ENCODE assay signal across 9 mouse cellular contexts in genomic region chr11:70226602-70226890, GRCm38 (mm10). TPM values are rescaled to one million over a fixed set of nuclear protein-coding genes. Genes with fewer than 3 reads are reported as not detected.
A peak's percentile ranks its signal among the peaks of the same experiment; 100 is the strongest.
DNase-seq lines count a peak whose midpoint lies in the region; ATAC-seq lines count a peak whose summit lies in the region.
"Had no signal": no experiment of that assay in that cellular context is flagged by ENCODE, and none has a peak within 500 bp of the region (broad histone marks: within the 10 kb centered on the region; RNA-seq: fewer than 3 reads in every experiment).

No protein-coding gene starts in this region.

- H3K4me2 ChIP-seq in hindbrain, embryonic 16.5 days (ENCODE audit: low read length) = peak overlapping the region; percentile 62
- H3K4me2 ChIP-seq in lung, embryonic 16.5 days (ENCODE audit: low read depth, low read length) = peak overlapping the region; percentile 61

- H3K27me3 ChIP-seq in hindbrain, embryonic 16.5 days (replicated peaks; ENCODE audit: control insufficient read depth, insufficient read depth, low read length) = peaks cover 21% of the 10 kb centered on the region
- H3K27me3 ChIP-seq in lung, embryonic 16.5 days (ENCODE audit: control insufficient read depth, insufficient read depth, low read depth, low read length) = peaks cover 20% of the 10 kb centered on the region

- 12% methylated on average over 18 of the region's 18 CpGs for WGBS in hindbrain, embryonic 16.5 days
- 5% methylated on average over 18 of the region's 18 CpGs for WGBS in lung, embryonic 16.5 days

- ATAC-seq in cerebellum, adult (ENCODE audit: insufficient number of reproducible peaks, low FRiP score, low TSS enrichment) = no peak
- ATAC-seq in hindbrain, embryonic 16.5 days = no peak; the same call in 1 of the 2 replicates
- no peak for ATAC-seq in lung, embryonic 16.5 days (ENCODE audit: low read depth)

- H3K9ac ChIP-seq in hindbrain, embryonic 16.5 days (ENCODE audit: low read depth, low read length) = peak overlapping the region; percentile 55
- peak overlapping the region; percentile 27 for H3K9ac ChIP-seq in lung, embryonic 16.5 days (ENCODE audit: low read length)

- H3K4me1 ChIP-seq in hindbrain, embryonic 16.5 days (ENCODE audit: control insufficient read depth, insufficient read depth, low read depth, low read length) = peaks cover 31% of the 10 kb centered on the region
- H3K4me1 ChIP-seq in lung, embryonic 16.5 days (replicated peaks; ENCODE audit: control insufficient read depth, insufficient read depth, low read length) = peaks cover 32% of the 10 kb centered on the region

- DNase-seq in cerebellum, adult 18-20 months = peak; percentile 18 to 25
- peak; percentile 71 for DNase-seq in ES-CJ7 (ENCODE audit: low read depth, low spot score)
- no peak for DNase-seq in layer of hippocampus, postnatal 14 days (ENCODE audit: low spot score in 2 of 2)
- DNase-seq in B cell, adult 2 months = no peak
- DNase-seq in urinary bladder, postnatal 14 days (ENCODE audit: low spot score) = no peak

- no peak overlapping the region for H3K27ac ChIP-seq in hindbrain, embryonic 16.5 days (ENCODE audit: low read depth, low read length)
- H3K27ac ChIP-seq in lung, embryonic 16.5 days (ENCODE audit: low read length) = peak overlapping the region; percentile 60; the same call in 1 of the 2 replicates
- H3K27ac ChIP-seq: macrophage had no signal

- no peaks in the 10 kb centered on the region for H3K36me3 ChIP-seq in hindbrain, embryonic 16.5 days (ENCODE audit: control insufficient read depth, insufficient read depth, low read length)
- H3K36me3 ChIP-seq in lung, embryonic 16.5 days (ENCODE audit: control insufficient read depth, insufficient read depth, low read length) = no peaks in the 10 kb centered on the region

- peak overlapping the region; percentile 34 for H3K4me3 ChIP-seq in hindbrain, embryonic 16.5 days (ENCODE audit: low read length)
- peak overlapping the region; percentile 48 for H3K4me3 ChIP-seq in lung, embryonic 16.5 days (ENCODE audit: low read length)

- H3K9me3 ChIP-seq in hindbrain, embryonic 16.5 days (ENCODE audit: control insufficient read depth, low read length) = no peaks in the 10 kb centered on the region
- H3K9me3 ChIP-seq in lung, embryonic 16.5 days (ENCODE audit: control insufficient read depth, low read length) = no peaks in the 10 kb centered on the region

RNA-seq across cellular contexts. Expression of gene Bcl6b, which starts 3.1 kb away (rescaled TPM):
- polyA plus RNA-seq in hindbrain, embryonic 16.5 days (2015; fragmentation: Nextera tagmentation; extraction: Ambion mirVana) = 5.1 and 6.6 TPM in 2 replicates
- 36.2 and 37.1 TPM in 2 replicates for polyA plus RNA-seq in lung, embryonic 16.5 days (2015; fragmentation: Nextera tagmentation; extraction: Ambion mirVana)
- total RNA-seq in layer of hippocampus, postnatal 14 days (2021) = 1 to 10 TPM; 2.7 to 2.9 TPM
- polyA plus RNA-seq: macrophage had no signal

RNA-seq across cellular contexts. Expression of gene Slc16a13, which starts 5.7 kb away (rescaled TPM):
- polyA plus RNA-seq in hindbrain, embryonic 16.5 days (2015; fragmentation: Nextera tagmentation; extraction: Ambion mirVana) = 11.9 and 15.2 TPM in 2 replicates
- 6.0 and 6.9 TPM in 2 replicates for polyA plus RNA-seq in lung, embryonic 16.5 days (2015; fragmentation: Nextera tagmentation; extraction: Ambion mirVana)
- 10 to 100 TPM in 1 of 2 experiments, 1 to 10 TPM in 1; 9.3 to 12.6 TPM for total RNA-seq in layer of hippocampus, postnatal 14 days (2021)

RNA-seq across cellular contexts. Expression of gene 0610010K14Rik, which starts 11.2 kb away (rescaled TPM):
- polyA plus RNA-seq in hindbrain, embryonic 16.5 days (2015; fragmentation: Nextera tagmentation; extraction: Ambion mirVana) = 167 and 175 TPM in 2 replicates
- polyA plus RNA-seq in lung, embryonic 16.5 days (2015; fragmentation: Nextera tagmentation; extraction: Ambion mirVana) = 163 and 167 TPM in 2 replicates
- total RNA-seq in layer of hippocampus, postnatal 14 days (2021) = 10 to 100 TPM; 42.3 to 47.7 TPM

RNA-seq across cellular contexts. Expression of gene Gm21988, which starts 13.1 kb away (rescaled TPM):
- polyA plus RNA-seq in hindbrain, embryonic 16.5 days (2015; fragmentation: Nextera tagmentation; extraction: Ambion mirVana) = 13.8 and 15.7 TPM in 2 replicates
- polyA plus RNA-seq in lung, embryonic 16.5 days (2015; fragmentation: Nextera tagmentation; extraction: Ambion mirVana) = 10.3 and 10.7 TPM in 2 replicates
- 1 to 10 TPM; 7.2 to 7.9 TPM for total RNA-seq in layer of hippocampus, postnatal 14 days (2021)

RNA-seq across cellular contexts. Expression of gene Rnasek, which starts 13.1 kb away (rescaled TPM):
- 416 and 443 TPM in 2 replicates for polyA plus RNA-seq in hindbrain, embryonic 16.5 days (2015; fragmentation: Nextera tagmentation; extraction: Ambion mirVana)
- polyA plus RNA-seq in lung, embryonic 16.5 days (2015; fragmentation: Nextera tagmentation; extraction: Ambion mirVana) = 249 and 250 TPM in 2 replicates
- 100 to 1,000 TPM; 280 to 324 TPM for total RNA-seq in layer of hippocampus, postnatal 14 days (2021)

Comparison
In these comparisons a context has a peak if more than half of its experiments do, and no peak if none do; other contexts are left out.
1. DNase-seq: peak in cerebellum, adult 18-20 months (2 of 2) and ES-CJ7 (single experiment); none in layer of hippocampus, postnatal 14 days (0 of 2), B cell, adult 2 months (0 of 2) and urinary bladder, postnatal 14 days (single experiment).